Mouse (Mus musculus): ENCODE data around the gene Gm49395. TPM values are rescaled to one million over a fixed set of nuclear protein-coding genes. Genes with fewer than 3 reads are reported as not detected.

The Gm49395 gene
- 5.3 TPM in 1 of 2 replicates, not detected in the other for total RNA-seq (2014; fragmentation: Nextera tagmentation)
- total RNA-seq (2017) = not detected in 2 replicates
- 1.2 and 1.4 TPM in 2 replicates for polyA plus RNA-seq (2012)

DNA sequence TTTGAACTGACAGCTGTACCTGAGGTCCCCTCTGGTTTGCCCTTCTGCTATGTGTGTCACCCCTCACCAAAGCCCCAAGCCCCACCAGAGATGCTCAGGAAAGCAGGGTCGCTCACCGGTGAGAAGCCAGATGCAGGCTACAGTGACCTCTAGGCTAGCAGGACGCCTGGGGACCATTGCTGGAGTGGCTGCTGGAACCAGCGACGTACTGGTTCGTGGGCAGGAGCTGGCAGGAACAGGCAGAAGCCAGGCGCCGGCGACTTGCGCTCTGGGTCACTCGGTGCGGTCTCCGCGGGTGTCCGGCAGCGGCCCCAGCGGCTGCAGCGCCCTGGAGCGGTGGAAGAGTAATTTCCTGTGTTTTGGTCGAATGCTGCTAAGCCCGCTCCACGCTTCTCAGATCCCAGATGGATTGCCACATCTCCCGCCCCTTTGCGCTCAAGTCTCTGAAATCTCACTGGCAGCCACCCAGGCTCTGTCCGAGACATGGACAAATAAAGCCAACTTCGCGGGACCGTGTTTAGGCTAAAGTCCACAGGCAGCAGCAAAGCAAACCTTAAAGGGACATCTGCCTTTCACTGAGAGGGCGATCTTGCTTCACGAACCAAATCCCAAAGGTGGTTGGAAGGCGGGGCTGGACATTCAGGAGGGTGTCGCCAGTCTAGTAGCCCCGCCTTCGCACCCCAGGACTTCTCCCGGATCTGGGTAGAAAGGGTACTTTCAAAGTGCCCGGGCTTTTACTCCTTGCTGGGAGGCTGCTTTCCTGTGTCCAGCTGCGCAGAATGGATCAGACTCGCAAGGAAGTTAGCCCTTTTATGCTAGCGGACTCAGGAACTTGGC lies at the start of gene Gm49395, which contains the start of gene Itga1:
Gm49395 (minus strand) TSS at position 567 of the 837 bp plus-strand sequence.
Itga1 (minus strand) TSS at position 610 of the 837 bp plus-strand sequence.
- ATAC-seq (ENCODE audit: extremely low read depth, insufficient number of reproducible peaks, low FRiP score, poor library complexity, severe bottlenecking) (no peak), DNase-seq (ENCODE audit: low spot score) (no peak)
- no peaks in the 10 kb centered on the region for H3K9me3 ChIP-seq (replicated peaks)
- TF ChIP-seq CTCF (IDR thresholded peaks at IDR 0.05; ENCODE audit: low read depth, low read length) (no peak), GATA2 (IDR thresholded peaks at IDR 0.05; ENCODE audit: borderline replicate concordance, low read depth, low read length) (no peak), TAL1 (conservative IDR thresholded peaks at IDR 0.05; ENCODE audit: low read depth, low read length) (no peak), GATA1 (IDR thresholded peaks at IDR 0.05; ENCODE audit: borderline replicate concordance, low read length) (no peak), POLR2AphosphoS5 (IDR thresholded peaks at IDR 0.05; ENCODE audit: insufficient replicate concordance, low read depth, low read length) (no peak)
- H3K36me3 ChIP-seq (replicated peaks) = no peaks in the 10 kb centered on the region
- no peak within 1 kb of the TSS for H3K4me3 ChIP-seq (ENCODE audit: low read depth, low read length)
- no peaks in the 10 kb centered on the region for H3K4me1 ChIP-seq (ENCODE audit: insufficient read depth, low read depth, low read length)
- H3K27me3 ChIP-seq (ENCODE audit: insufficient read depth, low read length) = peaks cover 38% of the 10 kb centered on the region

DNA sequence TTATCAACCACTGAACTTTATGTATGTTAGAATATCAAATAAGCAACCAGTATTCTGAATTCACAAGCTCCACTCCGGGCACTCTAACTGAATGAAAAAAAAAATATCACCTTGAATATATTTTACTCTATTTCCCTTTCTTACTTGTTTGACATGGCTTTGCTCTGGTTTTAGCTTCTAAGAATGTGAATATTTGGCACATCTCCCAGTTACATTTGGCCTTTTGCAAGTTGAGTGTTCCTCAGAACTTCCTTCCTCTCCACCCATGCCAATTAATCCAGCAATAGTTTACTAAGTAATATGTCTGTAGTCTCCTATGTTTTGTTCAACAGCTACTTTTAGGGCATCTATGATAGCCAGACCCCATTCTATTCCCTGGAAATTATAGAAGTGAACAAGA lies 48.9 kb upstream of the Gm49395 start:
- Histone ChIP-seq H3K36me3 (replicated peaks) (no peaks in the 10 kb centered on the region), H3K27me3 (ENCODE audit: insufficient read depth, low read length) (no peaks in the 10 kb centered on the region), H3K4me1 (ENCODE audit: insufficient read depth, low read depth, low read length) (no peaks in the 10 kb centered on the region), H3K4me3 (ENCODE audit: low read depth, low read length) (no peak overlapping the region), H3K9me3 (replicated peaks) (no peaks in the 10 kb centered on the region)
- DNase-seq (ENCODE audit: low spot score) (no peak), ATAC-seq (ENCODE audit: extremely low read depth, insufficient number of reproducible peaks, low FRiP score, poor library complexity, severe bottlenecking) (no peak)
- TF ChIP-seq GATA2 (IDR thresholded peaks at IDR 0.05; ENCODE audit: borderline replicate concordance, low read depth, low read length) = no peak

DNA sequence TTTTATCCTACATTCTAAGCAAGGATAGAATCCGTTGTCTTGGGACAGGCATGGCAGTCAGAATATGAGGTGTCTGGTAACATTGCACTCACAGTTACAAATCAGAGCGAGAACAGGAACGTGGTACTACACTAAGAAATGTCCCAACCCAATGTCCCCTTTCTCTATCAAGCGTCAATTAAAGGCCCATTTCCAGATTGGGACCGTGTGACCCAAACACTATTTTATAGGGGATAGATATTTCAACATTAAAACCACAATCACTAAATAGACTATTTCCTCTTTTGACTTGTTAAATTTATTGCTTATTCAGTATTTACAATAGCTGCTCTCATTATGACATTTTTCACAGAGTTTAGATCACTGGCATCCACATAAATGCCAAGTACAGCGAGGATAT lies 48.1 kb upstream of the Gm49395 start:
- DNase-seq (ENCODE audit: low spot score) = no peak
- TF ChIP-seq CTCF (IDR thresholded peaks at IDR 0.05; ENCODE audit: low read depth, low read length) = no peak
- TF ChIP-seq GATA2 (IDR thresholded peaks at IDR 0.05; ENCODE audit: borderline replicate concordance, low read depth, low read length) = no peak
- no peak for TF ChIP-seq TAL1 (conservative IDR thresholded peaks at IDR 0.05; ENCODE audit: low read depth, low read length)
- no peak for TF ChIP-seq POLR2AphosphoS5 (IDR thresholded peaks at IDR 0.05; ENCODE audit: insufficient replicate concordance, low read depth, low read length)
- TF ChIP-seq GATA1 (IDR thresholded peaks at IDR 0.05; ENCODE audit: borderline replicate concordance, low read length) = no peak
- Histone ChIP-seq H3K4me3 (ENCODE audit: low read depth, low read length) (no peak overlapping the region), H3K36me3 (replicated peaks) (no peaks in the 10 kb centered on the region), H3K4me1 (ENCODE audit: insufficient read depth, low read depth, low read length) (no peaks in the 10 kb centered on the region), H3K27me3 (ENCODE audit: insufficient read depth, low read length) (no peaks in the 10 kb centered on the region), H3K9me3 (replicated peaks) (no peaks in the 10 kb centered on the region)
- no peak for ATAC-seq (ENCODE audit: extremely low read depth, insufficient number of reproducible peaks, low FRiP score, poor library complexity, severe bottlenecking)

DNA sequence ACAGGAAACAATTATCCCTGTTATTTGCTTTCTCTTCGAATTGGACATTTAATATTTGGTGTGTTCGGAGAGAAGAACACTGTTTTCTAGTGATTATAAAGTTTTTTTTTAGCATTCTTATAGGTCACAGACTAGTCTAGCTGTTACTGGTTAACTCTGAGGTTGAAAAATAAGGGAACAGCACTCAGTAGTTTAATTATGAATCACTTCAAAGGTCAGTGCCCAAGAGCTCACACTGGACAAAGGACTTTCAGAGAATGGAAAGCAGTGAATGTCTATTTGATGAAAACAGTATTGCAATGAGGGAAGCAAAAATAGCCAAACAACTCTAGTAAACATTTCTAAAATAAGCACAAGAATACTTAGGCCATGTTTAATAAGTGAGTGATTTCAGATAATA lies 41.9 kb upstream of the Gm49395 start:
- no peaks in the 10 kb centered on the region for H3K9me3 ChIP-seq (replicated peaks)
- DNase-seq (ENCODE audit: low spot score) (no peak), ATAC-seq (ENCODE audit: extremely low read depth, insufficient number of reproducible peaks, low FRiP score, poor library complexity, severe bottlenecking) (no peak)
- no peaks in the 10 kb centered on the region for H3K27me3 ChIP-seq (ENCODE audit: insufficient read depth, low read length)
- no peak for TF ChIP-seq TAL1 (conservative IDR thresholded peaks at IDR 0.05; ENCODE audit: low read depth, low read length)
- TF ChIP-seq GATA1 (IDR thresholded peaks at IDR 0.05; ENCODE audit: borderline replicate concordance, low read length) = no peak
- TF ChIP-seq POLR2AphosphoS5 (IDR thresholded peaks at IDR 0.05; ENCODE audit: insufficient replicate concordance, low read depth, low read length) = no peak
- TF ChIP-seq GATA2 (IDR thresholded peaks at IDR 0.05; ENCODE audit: borderline replicate concordance, low read depth, low read length) = no peak
- TF ChIP-seq CTCF (IDR thresholded peaks at IDR 0.05; ENCODE audit: low read depth, low read length) = no peak
- H3K4me3 ChIP-seq (ENCODE audit: low read depth, low read length) = no peak overlapping the region
- H3K36me3 ChIP-seq (replicated peaks) = no peaks in the 10 kb centered on the region
- no peaks in the 10 kb centered on the region for H3K4me1 ChIP-seq (ENCODE audit: insufficient read depth, low read depth, low read length)

DNA sequence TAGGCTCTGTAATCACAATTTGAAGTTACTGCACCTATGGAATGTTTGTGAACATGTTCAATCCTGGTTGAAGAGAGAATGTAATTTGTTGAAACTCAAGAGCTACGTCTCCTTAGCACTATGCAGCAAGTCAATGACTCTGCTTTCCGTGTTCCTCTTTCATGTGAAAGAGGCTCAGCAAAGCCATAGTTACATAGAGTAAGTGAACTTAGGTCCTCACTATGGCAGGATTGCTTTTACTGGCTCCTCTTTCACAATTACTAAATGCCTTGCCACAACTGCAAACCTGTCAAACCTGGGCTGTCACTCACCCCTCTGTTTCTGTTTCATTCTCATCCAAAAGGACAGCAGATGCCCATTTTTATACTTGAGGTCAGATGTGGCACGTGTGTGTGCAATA lies 40.3 kb upstream of the Gm49395 start:
- TF ChIP-seq GATA2 (IDR thresholded peaks at IDR 0.05; ENCODE audit: borderline replicate concordance, low read depth, low read length) (no peak), GATA1 (IDR thresholded peaks at IDR 0.05; ENCODE audit: borderline replicate concordance, low read length) (no peak), CTCF (IDR thresholded peaks at IDR 0.05; ENCODE audit: low read depth, low read length) (no peak), POLR2AphosphoS5 (IDR thresholded peaks at IDR 0.05; ENCODE audit: insufficient replicate concordance, low read depth, low read length) (no peak), TAL1 (conservative IDR thresholded peaks at IDR 0.05; ENCODE audit: low read depth, low read length) (no peak)
- ATAC-seq (ENCODE audit: extremely low read depth, insufficient number of reproducible peaks, low FRiP score, poor library complexity, severe bottlenecking) = no peak
- DNase-seq (ENCODE audit: low spot score) = no peak
- no peak overlapping the region for H3K4me3 ChIP-seq (ENCODE audit: low read depth, low read length)
- H3K36me3 ChIP-seq (replicated peaks) = no peaks in the 10 kb centered on the region
- no peaks in the 10 kb centered on the region for H3K27me3 ChIP-seq (ENCODE audit: insufficient read depth, low read length)
- no peaks in the 10 kb centered on the region for H3K9me3 ChIP-seq (replicated peaks)
- no peaks in the 10 kb centered on the region for H3K4me1 ChIP-seq (ENCODE audit: insufficient read depth, low read depth, low read length)

DNA sequence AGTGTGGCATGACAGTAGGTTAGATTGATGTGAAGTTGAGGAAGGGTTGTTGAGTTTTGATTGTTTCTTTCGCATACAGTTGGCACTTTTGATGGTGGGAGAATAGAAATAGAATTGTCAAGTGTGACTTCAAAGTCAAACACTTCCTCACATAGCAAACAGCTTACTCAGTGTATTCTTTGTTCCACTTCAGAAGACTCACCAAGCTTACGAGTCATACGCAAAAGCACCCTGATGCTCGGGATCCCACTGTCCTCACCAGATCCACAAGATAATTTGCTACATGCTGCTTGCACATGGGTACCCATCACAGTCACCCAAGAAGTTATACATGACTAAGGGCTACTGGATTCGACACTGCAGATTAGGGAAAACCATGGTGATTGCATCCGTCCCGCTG lies 36.8 kb upstream of the Gm49395 start:
- DNase-seq (ENCODE audit: low spot score) (no peak), ATAC-seq (ENCODE audit: extremely low read depth, insufficient number of reproducible peaks, low FRiP score, poor library complexity, severe bottlenecking) (no peak)
- Histone ChIP-seq H3K9me3 (replicated peaks) (no peaks in the 10 kb centered on the region), H3K4me3 (ENCODE audit: low read depth, low read length) (no peak overlapping the region), H3K4me1 (ENCODE audit: insufficient read depth, low read depth, low read length) (no peaks in the 10 kb centered on the region), H3K27me3 (ENCODE audit: insufficient read depth, low read length) (no peaks in the 10 kb centered on the region), H3K36me3 (replicated peaks) (no peaks in the 10 kb centered on the region)
- TF ChIP-seq CTCF (IDR thresholded peaks at IDR 0.05; ENCODE audit: low read depth, low read length) (no peak), GATA2 (IDR thresholded peaks at IDR 0.05; ENCODE audit: borderline replicate concordance, low read depth, low read length) (no peak), TAL1 (conservative IDR thresholded peaks at IDR 0.05; ENCODE audit: low read depth, low read length) (no peak), GATA1 (IDR thresholded peaks at IDR 0.05; ENCODE audit: borderline replicate concordance, low read length) (no peak), POLR2AphosphoS5 (IDR thresholded peaks at IDR 0.05; ENCODE audit: insufficient replicate concordance, low read depth, low read length) (no peak)
